Mouse (Mus musculus) kidney, embryonic 14.5 days (tissue): ENCODE results near the gene Tmem56. TPM values are rescaled to one million over a fixed set of nuclear protein-coding genes. Genes with fewer than 3 reads are reported as not detected.

ENCODE experiments used
- ATAC-seq: fragments of 200-750 bp; cut with Nextera tagmentation; 2 replicates; pipeline ENCODE4 v1.8.0; 2017; ENCODE audit warnings: moderate number of reproducible peaks, mild to moderate bottlenecking, moderate TSS enrichment, moderate library complexity; ENCODE audit not compliant: low FRiP score, low TSS enrichment
- H3K27ac ChIP-seq: fragments of 300-500 bp; sonication (generic); 2 replicates; pipeline ENCODE4 v1.5.1; 2014; ENCODE audit warnings: low read depth, mild to moderate bottlenecking, low read length, moderate library complexity, mixed read lengths
- H3K27me3 ChIP-seq: fragments of 300-500 bp; sonication (generic); 2 replicates; pipeline ENCODE4 v1.6.1; 2014; ENCODE audit warnings: mild to moderate bottlenecking, low read length; ENCODE audit not compliant: control insufficient read depth, insufficient read depth
- H3K36me3 ChIP-seq: fragments of 300-500 bp; sonication (generic); 2 replicates; pipeline ENCODE4 v1.6.1; 2014; ENCODE audit warnings: low read length, mixed read lengths; ENCODE audit not compliant: control insufficient read depth, insufficient read depth
- H3K4me1 ChIP-seq: fragments of 300-500 bp; sonication (generic); 2 replicates; pipeline ENCODE4 v1.6.1; 2014; ENCODE audit warnings: low read length, mixed read lengths; ENCODE audit not compliant: control insufficient read depth, insufficient read depth
- H3K4me2 ChIP-seq: fragments of 300-500 bp; sonication (generic); replicated peaks from 2 replicates; pipeline ENCODE4 v1.6.1; 2014; ENCODE audit warnings: low read depth, mild to moderate bottlenecking, low read length
- H3K4me3 ChIP-seq: fragments of 300-500 bp; sonication (generic); 2 replicates; pipeline ENCODE4 v1.5.1; 2014; ENCODE audit warnings: mild to moderate bottlenecking, low read length
- H3K9ac ChIP-seq: fragments of 300-500 bp; sonication (generic); 2 replicates; pipeline ENCODE4 v1.6.1; 2014; ENCODE audit warnings: low read depth, mild to moderate bottlenecking, low read length, moderate library complexity
- H3K9me3 ChIP-seq: fragments of 300-500 bp; sonication (generic); 2 replicates; pipeline ENCODE4 v1.6.1; 2016; ENCODE audit warnings: low read length; ENCODE audit not compliant: control insufficient read depth
- WGBS: fragments of 180-500 bp; shearing (Covaris S2); extraction: QIAGEN DNeasy Blood & Tissue Kit; methylation state at CpG from one replicate; pipeline ENCODE4 v1.1.7; 2014; 5-methylcytosine and 5-hydroxymethylcytosine counted together
- polyA plus RNA-seq: library from polyadenylated mRNA; unstranded; fragments of >200 nt; fragmentation: Nextera tagmentation; extraction: Ambion mirVana; gene quantifications from 2 replicates; pipeline ENCODE4 v1.2.1, GENCODE M21; 2014

The Tmem56 gene
- polyA plus RNA-seq, 1 experiment from 2014 or later = 2.6 TPM

- Histone ChIP-seq H3K27ac (no peak overlapping the region), H3K9ac (no peak overlapping the region), H3K27me3 (no peaks in the 10 kb centered on the region), H3K9me3 (no peaks in the 10 kb centered on the region), H3K4me2 (no peak overlapping the region), H3K36me3 (no peaks in the 10 kb centered on the region), H3K4me1 (no peaks in the 10 kb centered on the region), H3K4me3 (no peak overlapping the region)
- 75% methylated on average over 19 of the region's 19 CpGs for WGBS
- ATAC-seq = no peak
Observed at GRCm38 (mm10) chr3:121206202-121206882, 76.6 kb downstream of the Tmem56 start.

DNA sequence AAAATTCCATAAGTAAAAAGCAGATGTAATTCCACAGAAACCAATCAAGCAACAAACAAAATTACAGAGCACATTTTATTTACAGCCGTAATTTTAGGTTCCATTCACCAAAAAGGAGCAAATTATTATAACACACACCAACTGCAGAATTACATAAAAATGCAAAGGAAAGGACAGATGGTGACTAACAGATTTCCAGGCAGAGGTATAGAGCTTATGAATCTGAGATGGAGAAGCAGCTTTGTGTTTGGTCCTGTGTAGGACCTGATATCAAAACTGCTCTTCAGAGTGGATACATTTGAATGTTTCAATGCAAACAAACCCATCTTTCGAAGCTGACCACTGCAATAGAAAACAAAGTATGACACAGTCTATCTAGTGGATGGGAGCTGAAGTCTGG, 80.3 kb downstream of the Tmem56 start:
- Histone ChIP-seq H3K4me3 (no peak overlapping the region), H3K36me3 (no peaks in the 10 kb centered on the region), H3K27me3 (no peaks in the 10 kb centered on the region), H3K27ac (no peak overlapping the region), H3K4me2 (no peak overlapping the region), H3K9me3 (no peaks in the 10 kb centered on the region), H3K4me1 (no peaks in the 10 kb centered on the region), H3K9ac (no peak overlapping the region)
- 89% methylated on average over 2 of the region's 2 CpGs for WGBS
- ATAC-seq = no peak

- H3K27me3 ChIP-seq = no peaks in the 10 kb centered on the region
- H3K9ac ChIP-seq = no peak overlapping the region
- H3K9me3 ChIP-seq = no peaks in the 10 kb centered on the region
- no peak overlapping the region for H3K4me3 ChIP-seq
- no peak overlapping the region for H3K4me2 ChIP-seq
- H3K27ac ChIP-seq = no peak overlapping the region
- 53% methylated on average over 11 of the region's 11 CpGs for WGBS
- no peaks in the 10 kb centered on the region for H3K36me3 ChIP-seq
- ATAC-seq = 0 out of 2 replicates have a peak, but pooled peaks have one; percentile 52
- no peaks in the 10 kb centered on the region for H3K4me1 ChIP-seq
Observed at GRCm38 (mm10) chr3:121201012-121201747, 81.7 kb downstream of the Tmem56 start.

- no peaks in the 10 kb centered on the region for H3K4me1 ChIP-seq
- 0 out of 2 replicates have a peak, but pooled peaks cover 7% of the 10 kb centered on the region for H3K9me3 ChIP-seq
- H3K27ac ChIP-seq = no peak overlapping the region
- H3K9ac ChIP-seq = no peak overlapping the region
- H3K4me2 ChIP-seq = no peak overlapping the region
- no peaks in the 10 kb centered on the region for H3K27me3 ChIP-seq
- ATAC-seq = no peak
- 84% methylated on average over 2 of the region's 2 CpGs for WGBS
- no peak overlapping the region for H3K4me3 ChIP-seq
- H3K36me3 ChIP-seq = no peaks in the 10 kb centered on the region
Observed at GRCm38 (mm10) chr3:121189199-121189598, 93.7 kb downstream of the Tmem56 start.

DNA sequence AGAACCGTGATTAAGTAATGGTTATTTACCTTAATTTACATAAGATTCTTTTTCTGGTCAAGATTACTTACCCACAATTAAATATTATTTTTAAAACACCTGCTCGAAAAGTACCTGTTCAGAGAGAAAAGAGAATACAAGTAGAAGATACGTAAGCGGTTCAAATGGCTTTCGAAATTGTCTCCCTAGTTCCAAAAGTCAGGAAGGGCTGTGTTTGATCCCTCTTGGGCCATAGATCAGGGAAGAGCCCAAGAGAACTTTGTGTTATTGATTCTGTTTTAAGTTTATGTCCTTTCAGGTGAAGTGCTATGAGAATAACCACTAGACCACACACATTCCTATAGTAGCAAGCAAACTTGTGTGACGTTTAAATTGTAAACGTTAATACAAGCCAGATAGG, 95.4 kb downstream of the Tmem56 start:
- H3K27ac ChIP-seq = no peak overlapping the region
- H3K9ac ChIP-seq = no peak overlapping the region
- no peak for ATAC-seq

DNA sequence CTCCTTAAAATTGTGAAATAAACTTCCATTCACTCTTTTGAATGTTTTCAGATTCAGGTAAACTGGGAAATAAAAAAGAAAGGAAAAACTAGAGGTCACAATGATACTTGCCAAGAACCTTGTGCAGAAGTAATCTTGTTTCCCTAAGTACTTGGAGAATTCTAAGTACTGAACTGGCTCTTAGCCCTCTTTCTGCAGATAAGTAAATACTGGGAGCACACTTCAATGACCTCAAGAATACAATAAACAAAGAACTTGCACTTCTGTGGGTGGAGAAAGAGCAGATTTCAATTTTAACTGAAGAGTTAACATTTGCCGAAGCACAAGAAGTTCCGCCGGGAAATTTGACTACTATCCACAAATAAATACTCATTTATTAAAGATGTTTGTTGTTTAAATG, 96.0 kb downstream of the Tmem56 start:
- Histone ChIP-seq H3K27me3 (no peaks in the 10 kb centered on the region), H3K4me1 (no peaks in the 10 kb centered on the region), H3K27ac (no peak overlapping the region), H3K4me3 (no peak overlapping the region), H3K9ac (no peak overlapping the region), H3K4me2 (no peak overlapping the region), H3K36me3 (no peaks in the 10 kb centered on the region), H3K9me3 (0 out of 2 replicates have a peak, but pooled peaks cover 7% of the 10 kb centered on the region)
- 92% methylated on average over 3 of the region's 3 CpGs for WGBS
- ATAC-seq = no peak

More for the DNA sequence above, 95.4 kb downstream of the Tmem56 start:
- no peaks in the 10 kb centered on the region for H3K27me3 ChIP-seq
- no peaks in the 10 kb centered on the region for H3K36me3 ChIP-seq
- H3K4me3 ChIP-seq = no peak overlapping the region
- WGBS = 92% methylated on average over 7 of the region's 7 CpGs
- no peak overlapping the region for H3K4me2 ChIP-seq
- H3K9me3 ChIP-seq = 0 out of 2 replicates have a peak, but pooled peaks cover 7% of the 10 kb centered on the region
- H3K4me1 ChIP-seq = no peaks in the 10 kb centered on the region

DNA sequence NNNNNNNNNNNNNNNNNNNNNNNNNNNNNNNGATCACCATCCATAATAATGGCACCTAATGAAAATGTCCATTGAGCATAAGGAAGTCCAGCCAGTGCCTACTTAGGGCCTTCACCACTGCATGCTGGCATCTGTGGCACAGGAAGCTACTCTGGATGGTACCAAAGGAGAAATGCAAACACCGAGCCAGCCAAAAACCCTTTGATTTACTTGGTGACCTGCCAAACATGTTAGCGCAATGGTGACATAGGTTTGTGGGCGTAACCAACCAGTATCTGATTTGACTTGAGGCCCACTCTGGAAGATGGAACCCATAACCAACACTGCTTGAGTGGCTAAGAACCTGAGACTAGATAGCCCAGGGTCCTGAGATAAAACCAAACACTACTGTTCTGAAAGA, 97.7 kb downstream of the Tmem56 start:
- no peak for ATAC-seq
- Histone ChIP-seq H3K36me3 (no peaks in the 10 kb centered on the region), H3K4me3 (no peak overlapping the region), H3K9me3 (0 out of 2 replicates have a peak, but pooled peaks cover 7% of the 10 kb centered on the region), H3K4me1 (no peaks in the 10 kb centered on the region), H3K27me3 (no peaks in the 10 kb centered on the region), H3K9ac (no peak overlapping the region), H3K4me2 (no peak overlapping the region), H3K27ac (no peak overlapping the region)
- 95% methylated on average over 3 of the region's 3 CpGs for WGBS

GRCm38 (mm10) chr3:121176011-121176410, 106.9 kb downstream of the Tmem56 start:
- H3K9me3 ChIP-seq = no peaks in the 10 kb centered on the region
- H3K9ac ChIP-seq = no peak overlapping the region
- WGBS = 81% methylated on average over 1 of the region's 1 CpGs
- no peak overlapping the region for H3K27ac ChIP-seq
- H3K36me3 ChIP-seq = no peaks in the 10 kb centered on the region
- H3K27me3 ChIP-seq = no peaks in the 10 kb centered on the region
- no peaks in the 10 kb centered on the region for H3K4me1 ChIP-seq
- ATAC-seq = no peak
- H3K4me3 ChIP-seq = no peak overlapping the region
- no peak overlapping the region for H3K4me2 ChIP-seq

DNA sequence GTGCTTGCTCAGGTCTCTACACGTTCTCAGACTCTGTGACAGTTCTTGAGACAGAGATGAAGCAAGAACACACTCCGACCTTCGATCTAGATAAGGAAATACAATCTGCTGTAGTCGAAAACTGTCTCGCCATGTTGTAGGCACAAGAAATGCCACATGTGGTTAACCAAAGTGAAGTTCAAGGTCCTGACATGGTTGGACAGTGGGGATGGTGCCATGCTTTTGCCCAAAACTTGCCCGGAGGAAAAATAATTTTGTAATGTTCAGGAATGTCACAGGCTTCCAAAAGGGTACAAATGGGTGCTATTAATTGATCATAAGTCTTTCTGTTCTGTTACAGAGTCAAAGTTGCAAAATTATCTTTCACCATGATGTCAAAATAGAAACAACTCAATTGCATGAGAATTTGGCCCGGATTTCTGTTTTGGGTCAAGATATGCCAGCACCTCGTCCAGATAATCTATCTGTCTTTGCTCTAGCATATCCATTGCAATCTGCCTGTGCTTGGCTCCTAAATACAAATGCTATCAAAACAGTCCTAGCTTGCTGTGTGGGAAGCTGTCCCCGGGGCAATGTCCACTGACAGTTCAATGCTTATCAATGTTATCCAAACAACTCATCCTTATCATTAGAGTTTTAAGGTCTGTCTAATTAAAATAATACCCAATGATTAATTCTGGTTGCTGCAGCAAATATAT, 108.5 kb downstream of the Tmem56 start:
- Histone ChIP-seq H3K9me3 (no peaks in the 10 kb centered on the region), H3K9ac (no peak overlapping the region), H3K4me3 (no peak overlapping the region), H3K27me3 (no peaks in the 10 kb centered on the region), H3K4me1 (no peaks in the 10 kb centered on the region), H3K27ac (no peak overlapping the region), H3K36me3 (no peaks in the 10 kb centered on the region), H3K4me2 (no peak overlapping the region)
- WGBS = 76% methylated on average over 9 of the region's 9 CpGs
- ATAC-seq = no peak
